ENCODE assay signal across 28 mouse cellular contexts in genomic region chr19:29680182-29681152, GRCm38 (mm10). TPM values are rescaled to one million over a fixed set of nuclear protein-coding genes. Genes with fewer than 3 reads are reported as not detected.
DNase-seq lines count a peak whose midpoint lies in the region; ATAC-seq and TF ChIP-seq lines count a peak whose summit lies in the region.
"Had no signal": no experiment of that assay in that cellular context is flagged by ENCODE, and none has a peak within 500 bp of the region (broad histone marks: within the 10 kb centered on the region; RNA-seq: fewer than 3 reads in every experiment).

No protein-coding gene starts in this region.

- 34% methylated on average over 13 of the region's 13 CpGs for WGBS in lung, embryonic 14.5 days

- no peak overlapping the region for H3K4me2 ChIP-seq in lung, embryonic 14.5 days
- H3K4me2 ChIP-seq: embryonic facial prominence, embryonic 15.5 days; heart, embryonic 11.5 days; limb, embryonic 13.5 days; liver, embryonic 13.5 days had no signal

- no peak overlapping the region for H3K4me3 ChIP-seq in lung, embryonic 14.5 days (ENCODE audit: low read depth, low read length)
- H3K4me3 ChIP-seq in G1E (ENCODE audit: low read depth, low read length): no peak overlapping the region
- H3K4me3 ChIP-seq: embryonic facial prominence, embryonic 15.5 days; limb, embryonic 13.5 days; liver, embryonic 13.5 days had no signal

- H3K27ac ChIP-seq in lung, embryonic 14.5 days (ENCODE audit: low read depth): no peak overlapping the region
- H3K27ac ChIP-seq: embryonic facial prominence, embryonic 15.5 days; hindbrain, postnatal 0 days; limb, embryonic 13.5 days; liver, embryonic 13.5 days had no signal

- no peak for TF ChIP-seq CTCF in lung, embryonic 14.5 days (IDR thresholded peaks at IDR 0.05; ENCODE audit: low read depth)
- TF ChIP-seq CTCF in G1E (IDR thresholded peaks at IDR 0.05; ENCODE audit: low read depth, low read length): no peak

- peaks cover 29% of the 10 kb centered on the region for H3K27me3 ChIP-seq in lung, embryonic 14.5 days (ENCODE audit: insufficient read depth, low read length)
- H3K27me3 ChIP-seq in G1E (ENCODE audit: insufficient read depth, low read length): no peaks in the 10 kb centered on the region
- H3K27me3 ChIP-seq: embryonic facial prominence, embryonic 15.5 days; limb, embryonic 13.5 days; liver, embryonic 13.5 days; Patski had no signal

- H3K36me3 ChIP-seq in lung, embryonic 14.5 days (ENCODE audit: insufficient read depth): no peaks in the 10 kb centered on the region
- H3K36me3 ChIP-seq in G1E (replicated peaks): no peaks in the 10 kb centered on the region
- H3K36me3 ChIP-seq: embryonic facial prominence, embryonic 15.5 days; limb, embryonic 13.5 days; liver, embryonic 13.5 days had no signal

- peak; percentile 73 for DNase-seq in lung, embryonic 14.5 days
- DNase-seq in lung, postnatal 14 days: no peak
- DNase-seq in 416B (ENCODE audit: low read depth): peak; percentile 37
- DNase-seq in G1E (ENCODE audit: low spot score): no peak
- DNase-seq in induced T-regulatory cell, adult 2 months (ENCODE audit: low read depth): peak; percentile 17
- DNase-seq in adrenal gland, postnatal 14 days: no peak
- no peak for DNase-seq in right cerebral cortex, postnatal 4 days
- DNase-seq: adrenal gland, adult 8-10 months; cerebellum, adult 9-10 months; kidney, postnatal 4 days; liver, embryonic 13.5 days; midbrain, embryonic 14.5 days had no signal

- ATAC-seq in lung, embryonic 14.5 days (ENCODE audit: insufficient read depth): peak; percentile 84
- peak; percentile 49 for ATAC-seq in G1E (ENCODE audit: extremely low read depth, insufficient number of reproducible peaks, low FRiP score, poor library complexity, severe bottlenecking)
- ATAC-seq: activated CD4-positive, CD25-positive, alpha-beta regulatory T cell, adult 4 months; forebrain, embryonic 14.5 days; hindbrain, postnatal 0 days; intestine, postnatal 0 days; Patski had no signal

- peaks cover 3% of the 10 kb centered on the region; the same call in 1 of the 2 replicates for H3K9me3 ChIP-seq in lung, embryonic 14.5 days (ENCODE audit: low read depth, low read length)
- H3K9me3 ChIP-seq in G1E (replicated peaks): peaks cover 39% of the 10 kb centered on the region
- H3K9me3 ChIP-seq: embryonic facial prominence, embryonic 15.5 days had no signal

- H3K9ac ChIP-seq in lung, embryonic 14.5 days: no peak overlapping the region
- H3K9ac ChIP-seq: embryonic facial prominence, embryonic 15.5 days; limb, embryonic 13.5 days; liver, embryonic 13.5 days had no signal

- no peaks in the 10 kb centered on the region for H3K4me1 ChIP-seq in lung, embryonic 14.5 days (ENCODE audit: insufficient read depth)
- H3K4me1 ChIP-seq in G1E (ENCODE audit: insufficient read depth, low read depth, low read length): peaks cover under 1% of the 10 kb centered on the region; the same call in 1 of the 2 replicates
- H3K4me1 ChIP-seq: embryonic facial prominence, embryonic 15.5 days; limb, embryonic 13.5 days had no signal

RNA-seq across cellular contexts. Expression of gene Mlana, which starts 17.2 kb away (rescaled TPM):
- not detected in 2 replicates for polyA plus RNA-seq in lung, embryonic 14.5 days (2014; fragmentation: Nextera tagmentation; extraction: Ambion mirVana)
- total RNA-seq in G1E (2014; fragmentation: Nextera tagmentation) (not detected in 2 replicates), G1E (2017) (0.46 TPM in 1 of 2 replicates, not detected in the other)
- not detected in 2 replicates for polyA plus RNA-seq in G1E (2012)
- not detected in 2 replicates for total RNA-seq in adrenal gland, postnatal 14 days (2021)
- total RNA-seq: adrenal gland, adult 8-10 months; common myeloid progenitor, adult 5-6 weeks; gastrocnemius, adult 8-10 months; hindbrain, postnatal 0 days; left cerebral cortex, postnatal 25 days had no signal
- polyA plus RNA-seq: activated CD4-positive, CD25-positive, alpha-beta regulatory T cell, adult 4 months; C2C12; forebrain, embryonic 14.5 days; gonadal fat pad, adult 2 months; hindbrain, postnatal 0 days; kidney, embryonic 14.5 days; liver, embryonic 13.5 days; midbrain, embryonic 14.5 days; neural tube, embryonic 11.5 days; thymus, postnatal 0 days had no signal

RNA-seq across cellular contexts. Expression of gene Ermp1, which starts 32.3 kb away (rescaled TPM):
- polyA plus RNA-seq in lung, embryonic 14.5 days (2014; fragmentation: Nextera tagmentation; extraction: Ambion mirVana): 7.4 and 8.4 TPM in 2 replicates
- total RNA-seq in G1E (2014; fragmentation: Nextera tagmentation) (19.3 and 22.4 TPM in 2 replicates), G1E (2017) (22.6 and 22.8 TPM in 2 replicates)
- polyA plus RNA-seq in G1E (2012): 11.4 and 14.2 TPM in 2 replicates
- 52.8 and 53.8 TPM in 2 replicates for total RNA-seq in adrenal gland, postnatal 14 days (2021)

Comparison
In these comparisons a context has a peak if more than half of its experiments do, and no peak if none do; other contexts are left out.
1. DNase-seq: peak in lung, embryonic 14.5 days (single experiment), 416B (single experiment) and induced T-regulatory cell, adult 2 months (single experiment); none in lung, postnatal 14 days (single experiment), G1E (single experiment), adrenal gland, postnatal 14 days (single experiment) and right cerebral cortex, postnatal 4 days (single experiment).